Mouse (Mus musculus) skeletal muscle tissue, adult 2 months (tissue): ENCODE results near the gene Rims3.

ENCODE experiments used
- DNase-seq: peaks from one replicate; pipeline ENCODE4 v3.0.0-alpha.2; 2012; ENCODE audit warnings: low read depth, low spot score

The Rims3 gene

GRCm38 (mm10) chr4:120850946-120851345, 3.7 kb upstream of the Rims3 start:
- DNase-seq: peak; percentile 23

DNA sequence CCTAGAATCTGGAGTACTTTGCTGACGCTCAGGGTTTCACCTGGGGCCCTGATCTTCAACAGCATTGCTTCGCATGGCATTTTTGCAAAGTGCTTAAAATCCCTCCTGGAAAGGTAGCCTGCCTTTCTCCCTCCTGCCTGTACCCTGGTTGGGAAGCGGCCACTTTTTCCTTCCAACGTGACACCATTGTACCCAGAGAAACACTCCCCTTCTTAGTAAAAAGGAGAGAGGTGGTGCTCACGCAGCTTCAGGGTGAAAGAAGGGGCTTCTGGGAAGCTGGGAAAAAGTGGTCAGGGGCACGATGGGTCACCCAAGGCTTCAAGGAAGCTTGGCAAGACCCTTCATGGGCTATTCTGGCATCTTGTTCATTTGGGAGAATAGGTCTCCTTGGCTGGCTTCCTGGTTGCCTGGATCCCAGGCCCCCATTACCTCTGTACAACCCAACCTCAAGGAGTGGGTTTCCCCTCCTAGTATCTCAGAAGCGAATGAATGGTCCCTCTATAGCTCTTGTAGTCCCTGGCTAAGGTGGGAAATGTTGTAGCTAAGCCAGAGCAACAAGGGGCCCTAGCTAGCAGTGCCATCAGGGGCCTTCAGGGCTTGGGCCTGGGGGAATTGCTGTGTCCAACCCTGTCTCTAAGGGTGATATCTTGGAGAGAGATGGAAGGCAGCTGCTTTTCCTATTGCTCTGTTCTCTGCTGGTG, 894 bp downstream of the Rims3 start:
- DNase-seq: no peak

- no peak for DNase-seq
Observed at GRCm38 (mm10) chr4:120856376-120856775, 1.8 kb downstream of the Rims3 start.

GRCm38 (mm10) chr4:120859865-120860264, 5.2 kb downstream of the Rims3 start:
- DNase-seq: no peak

- DNase-seq: no peak
Observed at GRCm38 (mm10) chr4:120866211-120866610, 11.6 kb downstream of the Rims3 start.

- DNase-seq: no peak
Observed at GRCm38 (mm10) chr4:120868246-120868645, 13.6 kb downstream of the Rims3 start.

DNA sequence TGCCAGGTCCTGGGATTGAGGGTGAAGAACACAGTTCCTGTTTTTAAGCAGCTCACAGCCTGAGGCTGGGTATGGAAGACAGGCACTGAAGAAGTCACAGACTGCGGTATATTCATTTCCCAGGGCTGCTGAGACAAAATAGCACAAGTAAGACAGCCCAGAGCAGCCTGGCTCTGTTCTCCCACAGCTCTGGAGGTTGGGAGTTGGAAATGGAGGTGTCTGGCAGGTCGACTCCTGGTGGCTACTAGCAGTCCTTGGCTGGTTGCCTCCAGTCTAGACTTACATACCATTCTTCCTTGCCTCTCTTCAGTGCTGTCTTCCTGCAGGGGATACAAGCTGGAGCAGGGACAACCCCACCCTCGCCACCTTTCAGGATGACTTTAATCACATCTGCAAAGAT, 14.4 kb downstream of the Rims3 start:
- no peak for DNase-seq

DNA sequence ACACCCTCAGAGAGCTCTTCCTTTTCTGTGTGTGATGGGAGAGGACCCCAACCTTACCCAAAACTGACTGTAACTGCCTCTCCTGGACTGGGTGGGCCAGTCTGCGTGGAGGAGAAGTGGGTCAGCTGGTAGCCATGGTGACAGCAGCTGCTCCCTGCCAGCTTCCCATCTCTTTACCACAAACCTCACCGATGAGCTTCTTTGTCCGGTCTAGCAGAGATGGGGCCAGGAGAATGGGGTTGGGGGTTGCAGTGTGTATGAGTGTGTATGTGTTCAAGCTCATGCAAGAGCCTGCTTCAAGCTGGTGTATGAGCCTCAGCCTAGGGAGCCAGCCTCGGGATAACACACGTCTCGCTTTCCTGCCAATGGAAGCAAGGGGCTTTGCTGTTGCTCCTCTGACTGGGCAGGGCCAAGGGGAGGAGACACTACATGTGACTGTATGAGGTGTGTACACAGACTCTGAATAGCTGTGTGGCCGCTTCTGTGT, 15.7 kb downstream of the Rims3 start:
- no peak for DNase-seq

- no peak for DNase-seq
Observed at GRCm38 (mm10) chr4:120875961-120876360, 21.3 kb downstream of the Rims3 start.

GRCm38 (mm10) chr4:120878728-120879127, 24.1 kb downstream of the Rims3 start:
- DNase-seq: no peak

GRCm38 (mm10) chr4:120879386-120879785, 24.8 kb downstream of the Rims3 start:
- DNase-seq: no peak

GRCm38 (mm10) chr4:120880731-120881432, 26.3 kb downstream of the Rims3 start:
- no peak for DNase-seq

DNA sequence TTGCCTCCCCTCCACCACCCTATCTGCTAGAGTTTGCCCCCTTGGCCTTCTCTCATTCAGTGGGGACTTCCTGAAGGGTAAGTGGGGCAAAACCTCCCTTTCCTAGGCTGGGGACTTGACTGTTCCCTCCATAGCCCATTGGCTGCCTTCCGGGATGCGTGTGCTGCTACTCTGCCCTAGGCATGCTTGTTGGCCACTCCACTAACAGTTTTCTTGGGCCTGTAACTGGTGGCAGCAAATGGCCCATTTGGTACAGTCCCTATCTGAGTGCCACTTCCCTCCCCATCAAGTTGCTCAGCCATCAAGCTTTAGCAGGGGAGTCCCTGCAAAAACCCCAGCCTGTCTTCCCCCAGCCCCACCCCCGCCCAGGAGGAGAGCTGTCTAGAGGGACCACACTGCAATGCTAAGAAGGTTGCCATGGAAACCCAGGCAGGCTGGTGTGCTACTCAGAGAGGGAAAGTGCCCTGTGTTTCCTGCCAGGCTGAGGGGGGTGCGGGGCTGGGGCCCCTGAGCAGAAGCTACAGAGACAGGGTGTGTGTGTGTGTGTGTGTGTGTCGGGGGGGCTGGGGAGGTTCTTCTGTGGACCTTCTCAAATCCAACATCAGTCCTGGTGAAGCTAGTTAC, 27.5 kb downstream of the Rims3 start:
- DNase-seq: no peak

DNA sequence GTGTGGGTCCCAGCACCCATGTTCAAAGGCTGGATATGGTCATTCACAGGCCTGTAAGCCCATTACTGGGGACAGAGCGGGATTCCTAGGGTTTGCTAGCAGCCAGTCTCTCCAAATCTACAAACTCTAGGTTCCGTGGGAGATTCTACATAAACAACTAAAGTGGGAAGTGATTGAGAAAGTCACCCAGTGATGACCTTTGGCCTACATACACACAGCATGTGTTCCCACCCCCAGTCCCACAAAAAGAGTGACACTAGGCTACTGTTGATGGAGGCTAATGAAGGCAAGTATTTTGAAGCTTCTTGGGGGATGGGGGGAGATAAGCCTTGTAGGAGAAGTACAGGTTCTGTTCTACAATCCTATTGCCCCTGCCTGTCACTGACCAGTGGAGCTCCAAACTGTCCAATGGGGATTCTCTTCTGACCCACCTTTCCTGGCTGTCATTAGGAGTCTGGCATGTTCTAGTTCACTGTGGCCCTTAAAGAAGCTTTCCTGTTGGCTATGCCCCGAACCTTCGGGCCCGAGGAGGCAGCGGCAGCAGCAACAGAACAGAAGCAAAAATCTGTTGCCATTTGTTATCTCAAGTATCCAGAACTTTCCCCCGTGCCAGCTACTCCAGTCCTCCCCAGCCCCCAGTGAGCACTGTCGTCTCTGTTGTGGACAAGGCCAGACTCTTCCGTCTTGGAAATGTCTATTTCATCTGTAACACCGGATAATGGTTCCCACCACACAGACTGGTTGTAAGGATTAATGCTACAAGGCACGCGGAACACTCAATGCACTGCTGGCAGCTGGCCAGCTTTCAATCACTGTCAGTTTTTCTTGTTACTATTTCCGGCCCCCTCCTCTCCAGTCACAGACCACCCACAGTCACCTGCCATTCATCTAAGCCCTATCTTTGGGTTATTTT, 30.8 kb downstream of the Rims3 start:
- no peak for DNase-seq

DNA sequence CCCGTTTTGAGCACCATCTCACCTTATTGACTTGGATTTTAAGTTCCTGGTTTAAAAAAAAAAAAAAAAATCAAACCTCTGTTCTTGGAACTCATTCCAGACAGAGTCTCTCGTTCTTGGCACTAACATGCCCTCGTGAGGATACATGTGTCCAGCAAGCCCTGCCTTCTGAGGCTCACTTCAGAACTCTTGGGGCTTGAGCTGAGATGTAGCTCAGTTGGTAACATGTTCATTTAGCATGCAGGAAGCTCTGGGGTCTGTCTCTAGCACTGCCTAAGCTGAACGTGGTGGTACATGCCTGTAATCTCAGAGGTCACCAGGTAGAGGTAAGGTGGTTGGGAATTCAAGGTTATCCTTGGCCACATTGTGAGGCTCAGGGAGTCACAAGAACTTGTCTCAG, 31.5 kb downstream of the Rims3 start:
- DNase-seq: no peak

DNA sequence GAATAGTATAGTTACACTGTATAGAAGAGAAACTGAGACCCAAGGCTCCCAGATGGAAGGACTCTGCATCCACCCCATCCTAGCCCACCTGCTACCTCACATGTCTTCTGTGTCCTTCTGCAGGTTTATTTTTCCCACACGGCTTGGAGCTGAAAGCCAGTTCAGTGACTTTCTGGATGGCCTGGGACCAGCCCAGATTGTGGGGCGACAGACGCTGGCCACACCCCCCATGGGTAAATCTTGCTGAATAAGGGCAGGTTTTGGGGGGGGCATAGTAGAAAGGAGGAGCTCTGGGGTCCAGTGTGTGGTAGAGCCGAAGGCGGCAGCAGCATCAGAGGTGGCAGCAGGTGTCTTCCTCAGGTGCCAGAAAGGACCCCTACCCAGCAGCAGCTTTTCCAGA, 32.2 kb downstream of the Rims3 start:
- no peak for DNase-seq

DNA sequence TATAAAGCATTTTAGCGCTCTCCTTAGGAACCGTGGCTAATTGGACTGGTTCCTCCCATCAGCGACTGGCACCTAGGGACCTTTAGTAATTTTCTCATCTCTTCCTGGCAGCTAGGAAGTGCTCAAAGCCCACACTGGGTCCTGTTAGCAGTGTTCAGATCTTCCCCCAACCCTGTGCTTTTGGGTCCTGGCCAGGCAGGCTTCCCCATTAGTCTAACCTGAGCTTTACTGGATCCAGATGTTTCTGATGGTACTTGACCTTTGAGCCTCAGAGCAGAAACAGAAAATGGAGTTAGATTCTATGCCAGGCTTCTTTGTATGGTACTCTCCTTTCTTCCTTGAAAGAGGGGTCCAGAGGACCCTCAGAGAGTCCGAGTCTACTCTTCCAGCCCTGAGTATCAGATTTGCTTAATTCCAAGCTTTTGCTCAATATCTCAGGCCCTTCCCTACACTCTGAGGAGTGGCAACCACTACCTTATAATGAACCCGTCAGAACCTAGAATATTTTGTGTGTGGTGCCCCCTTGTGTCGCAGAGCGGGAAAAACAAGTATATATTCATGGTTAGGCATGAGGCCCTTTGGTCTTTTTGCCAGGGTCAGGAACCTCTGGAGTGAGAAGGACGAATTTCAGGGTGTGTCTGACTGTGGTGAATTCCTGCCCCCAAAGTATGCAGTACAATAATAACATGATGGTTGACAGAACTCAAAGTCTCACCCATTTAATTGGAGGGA, 32.9 kb downstream of the Rims3 start:
- DNase-seq: peak; percentile 12

GRCm38 (mm10) chr4:120888884-120889283, 34.3 kb downstream of the Rims3 start:
- no peak for DNase-seq

DNA sequence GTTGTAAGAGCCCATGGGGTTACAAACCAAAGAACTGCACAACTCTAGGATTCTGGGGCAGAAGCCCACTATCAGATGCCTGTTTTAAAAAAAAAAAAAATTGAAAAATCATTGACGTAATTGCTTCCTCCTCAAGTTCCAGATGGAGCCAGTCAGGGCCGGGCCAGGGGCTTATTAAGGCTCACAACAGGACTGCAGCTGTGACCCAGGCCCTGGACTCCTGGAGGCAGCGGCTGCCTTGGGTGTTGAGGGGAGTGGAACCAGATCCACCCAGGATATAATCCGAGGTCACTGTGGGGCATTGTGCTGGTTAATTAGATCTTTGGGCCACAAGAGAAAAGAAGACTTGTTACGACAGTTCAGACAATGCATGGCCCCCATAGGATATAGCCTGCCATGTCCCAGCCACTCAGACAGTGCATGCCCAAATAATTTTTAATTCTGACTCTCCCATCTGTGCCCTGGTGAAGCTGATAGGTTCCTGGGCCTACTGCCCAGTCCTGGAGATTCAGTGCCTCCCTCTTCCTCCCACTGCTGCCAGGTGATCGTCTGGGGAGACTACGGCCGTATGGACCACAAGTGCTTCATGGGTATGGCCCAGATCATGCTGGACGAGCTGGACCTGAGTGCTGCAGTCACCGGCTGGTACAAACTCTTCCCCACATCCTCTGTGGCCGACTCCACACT, 36.3 kb downstream of the Rims3 start:
- no peak for DNase-seq

- no peak for DNase-seq
Observed at GRCm38 (mm10) chr4:120891960-120892359, 37.3 kb downstream of the Rims3 start.
